Mouse (Mus musculus): ENCODE measurements around the gene Itga9.
"Not testable (repeated sequence)": the region's sequence is repeated elsewhere in the genome, so short reads cannot be mapped to it uniquely, and the experiment has no call there.

The Itga9 gene

DNA sequence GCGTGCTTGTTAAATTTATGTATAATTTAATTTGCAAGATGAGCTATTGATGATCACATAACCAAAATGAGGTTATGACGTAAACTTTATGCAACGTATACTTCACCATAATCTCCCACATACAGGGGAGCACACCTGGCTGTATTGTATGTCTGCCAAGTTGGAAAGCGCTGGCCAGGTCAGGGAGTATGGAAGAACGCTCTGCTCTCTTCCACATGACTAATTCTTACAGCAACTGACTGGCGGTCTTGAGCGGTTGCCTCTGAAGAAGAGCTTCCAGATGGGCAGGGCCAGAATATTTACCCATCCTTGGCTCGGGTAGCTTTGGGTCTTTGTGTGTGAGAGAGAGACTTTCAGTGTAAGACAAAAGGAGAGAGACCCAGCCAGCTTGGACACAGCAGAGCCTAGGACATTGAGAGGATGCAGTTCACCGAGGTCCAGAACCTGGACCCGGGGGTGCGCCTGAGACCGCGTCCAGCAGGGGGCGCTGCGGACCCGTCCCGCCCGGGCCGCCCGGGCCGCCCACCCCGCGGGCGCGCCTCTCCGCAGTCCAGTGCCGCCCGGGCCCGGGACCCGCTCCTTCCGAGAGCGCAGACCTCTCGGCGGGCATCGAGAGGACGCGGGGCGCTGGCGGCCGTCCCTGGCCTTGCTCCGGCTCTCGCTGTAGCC, at the start of gene Itga9:
Itga9 (plus strand) TSS at position 543 of the 669 bp plus-strand sequence.
- peak in 1 of 2 experiments; percentile 58 for DNase-seq (ENCODE audit: low spot score in 2 of 2)

DNA sequence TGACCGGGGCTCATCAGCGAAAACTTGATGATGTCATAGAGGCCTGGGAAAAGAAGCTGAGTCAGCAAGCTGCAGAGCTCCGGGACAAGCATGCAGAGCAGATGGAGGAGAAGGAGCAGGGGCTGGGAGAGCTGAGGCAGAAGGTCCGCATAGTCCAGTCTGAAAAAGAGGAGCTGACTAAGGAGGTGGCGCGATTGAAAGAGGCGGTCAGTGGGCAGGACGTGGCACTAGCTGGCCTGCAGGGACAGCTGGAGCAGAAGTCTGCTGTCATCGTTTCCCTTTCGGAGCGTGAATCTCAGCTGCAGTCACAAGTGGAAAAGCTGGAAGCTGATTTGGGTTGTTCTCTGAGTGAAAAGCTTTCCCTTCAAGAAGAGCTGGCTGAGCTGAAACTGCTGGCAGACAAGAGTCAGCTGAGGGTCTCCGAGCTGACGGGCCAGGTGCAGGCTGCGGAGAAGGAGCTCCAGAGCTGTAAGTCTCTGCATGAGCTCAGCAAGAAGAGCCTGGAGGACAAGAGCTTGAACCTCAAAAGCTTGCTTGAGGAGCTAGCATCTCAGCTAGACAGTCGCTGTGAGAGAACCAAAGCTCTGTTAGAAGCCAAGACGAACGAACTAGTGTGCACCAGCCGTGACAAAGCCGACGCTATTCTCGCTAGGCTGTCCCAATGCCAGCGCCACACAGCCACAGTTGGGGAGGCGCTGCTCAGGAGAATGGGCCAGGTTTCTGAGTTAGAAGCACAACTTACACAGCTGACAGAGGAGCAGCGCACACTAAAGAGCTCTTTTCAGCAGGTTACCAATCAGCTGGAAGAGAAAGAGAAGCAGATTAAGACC, 49.3 kb upstream of the Itga9 start:
- DNase-seq (ENCODE audit: low spot score in 2 of 2): peak; percentile 36 to 57

- no peak for DNase-seq (ENCODE audit: low spot score in 2 of 2)
Observed at GRCm38 (mm10) chr9:118563356-118563755, 43.1 kb upstream of the Itga9 start.

DNA sequence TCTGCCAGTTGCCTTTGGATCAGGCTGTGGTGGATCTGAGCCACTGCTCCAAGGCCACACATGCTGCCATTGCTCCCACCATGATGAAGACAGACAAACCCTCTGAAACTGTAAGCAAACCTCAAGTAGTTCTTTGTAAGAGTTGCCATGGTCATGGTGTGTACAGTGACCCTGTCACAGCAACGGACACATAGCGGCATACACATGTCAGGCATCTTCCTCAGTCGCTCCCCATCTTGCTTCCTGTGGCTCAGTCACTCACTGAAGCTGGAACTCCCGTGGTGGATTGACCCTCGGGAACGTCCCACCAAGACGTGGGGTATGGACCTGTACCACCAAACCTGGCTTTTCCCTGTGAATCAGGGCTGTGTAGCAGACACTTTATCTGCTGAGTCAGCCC, 42.6 kb upstream of the Itga9 start:
- DNase-seq (ENCODE audit: low spot score in 2 of 2): no peak

- DNase-seq (ENCODE audit: low spot score in 2 of 2): no peak
Observed at GRCm38 (mm10) chr9:118564696-118565095, 41.8 kb upstream of the Itga9 start.

- DNase-seq (ENCODE audit: low spot score in 2 of 2): peak in 1 of 2 experiments; percentile 51
Observed at GRCm38 (mm10) chr9:118569328-118569727, 37.2 kb upstream of the Itga9 start.

- DNase-seq (ENCODE audit: low spot score in 2 of 2): no peak
Observed at GRCm38 (mm10) chr9:118570865-118571264, 35.6 kb upstream of the Itga9 start.

DNA sequence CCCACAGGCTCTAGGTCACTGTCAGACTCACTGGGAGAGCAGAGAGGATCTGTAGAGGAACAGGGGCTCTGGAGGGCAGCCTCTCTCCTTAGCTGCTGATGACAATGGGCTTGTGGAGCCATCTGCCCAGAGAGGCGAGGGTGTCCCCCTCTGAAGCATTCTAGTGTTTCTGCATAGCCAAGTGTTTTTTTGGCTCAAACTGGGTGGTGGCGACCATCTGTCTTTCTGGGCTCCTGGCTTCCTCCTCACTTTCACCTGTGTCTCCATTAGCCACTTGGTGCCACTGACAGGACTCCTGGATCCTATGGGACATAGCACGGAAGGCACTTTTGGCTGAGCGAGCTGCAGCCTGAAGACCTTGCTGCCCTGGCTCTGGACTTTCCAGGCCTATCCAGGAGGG, 34.8 kb upstream of the Itga9 start:
- DNase-seq (ENCODE audit: low spot score in 2 of 2): no peak

GRCm38 (mm10) chr9:118574911-118575310, 31.6 kb upstream of the Itga9 start:
- DNase-seq (ENCODE audit: low spot score in 2 of 2): peak in 1 of 2 experiments; percentile 64

GRCm38 (mm10) chr9:118580371-118580770, 26.1 kb upstream of the Itga9 start:
- DNase-seq (ENCODE audit: low spot score in 2 of 2): no peak

DNA sequence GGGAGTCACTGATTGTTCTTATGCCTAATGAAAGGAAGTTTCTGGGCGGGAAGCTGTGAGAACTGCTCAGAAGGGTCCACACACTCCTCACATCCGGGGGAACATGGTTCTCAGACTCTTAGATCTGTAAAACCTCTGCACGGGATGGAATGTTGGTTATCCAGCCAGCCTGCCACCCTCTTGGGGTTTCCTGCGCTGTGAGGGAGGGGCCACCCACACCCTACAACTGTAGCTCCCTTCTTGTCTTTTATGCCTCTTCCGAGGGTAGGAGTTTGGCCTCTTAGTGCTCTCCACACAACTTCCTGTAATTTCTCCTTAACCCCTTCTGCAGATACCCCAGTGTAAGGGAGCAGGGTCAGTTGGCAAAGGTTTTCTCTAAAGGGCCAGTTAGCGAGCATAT, 23.7 kb upstream of the Itga9 start:
- DNase-seq (ENCODE audit: low spot score in 2 of 2): no peak

- DNase-seq (ENCODE audit: low spot score in 2 of 2): no peak
Observed at GRCm38 (mm10) chr9:118584838-118585237, 21.7 kb upstream of the Itga9 start.

DNA sequence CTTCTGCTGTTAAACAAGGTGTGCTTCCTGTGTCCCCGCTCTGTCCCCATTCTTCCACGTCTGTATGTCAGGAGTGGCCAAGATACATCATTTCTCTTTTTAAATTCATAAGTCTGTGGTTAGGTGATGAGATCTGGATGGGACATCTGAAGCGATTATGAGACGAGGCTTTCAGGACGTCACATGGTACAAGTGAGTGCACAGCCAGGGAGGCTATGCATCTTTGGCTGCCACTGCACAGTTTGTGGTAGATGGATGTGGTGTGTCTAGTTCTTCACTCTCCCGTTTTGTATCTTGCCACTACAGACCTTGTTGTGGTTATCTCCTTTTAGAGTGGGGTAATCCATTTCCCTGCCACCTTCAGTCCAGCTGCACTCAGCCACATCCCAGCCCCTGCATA, 20.5 kb upstream of the Itga9 start:
- no peak for DNase-seq (ENCODE audit: low spot score in 2 of 2)

DNA sequence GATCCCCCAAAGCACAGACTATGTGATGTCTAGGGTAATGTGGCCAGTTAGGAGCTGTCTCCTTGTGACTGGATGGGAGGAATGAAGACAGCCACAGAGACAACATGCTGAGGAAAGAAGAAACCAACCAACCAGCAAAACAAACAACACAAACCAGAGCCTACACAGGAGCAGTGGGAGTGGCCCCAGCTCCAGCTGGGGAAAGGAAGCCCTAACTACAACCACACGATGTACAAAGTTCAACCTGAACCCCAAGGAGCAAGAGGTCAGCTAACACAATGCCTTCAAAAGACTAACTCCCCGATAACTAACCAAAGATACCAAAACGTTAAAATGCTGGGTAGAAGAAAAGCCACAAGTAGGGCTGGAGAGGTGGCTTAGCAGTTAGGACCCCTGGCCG, 19.4 kb upstream of the Itga9 start:
- no peak for DNase-seq (ENCODE audit: low spot score in 2 of 2)

DNA sequence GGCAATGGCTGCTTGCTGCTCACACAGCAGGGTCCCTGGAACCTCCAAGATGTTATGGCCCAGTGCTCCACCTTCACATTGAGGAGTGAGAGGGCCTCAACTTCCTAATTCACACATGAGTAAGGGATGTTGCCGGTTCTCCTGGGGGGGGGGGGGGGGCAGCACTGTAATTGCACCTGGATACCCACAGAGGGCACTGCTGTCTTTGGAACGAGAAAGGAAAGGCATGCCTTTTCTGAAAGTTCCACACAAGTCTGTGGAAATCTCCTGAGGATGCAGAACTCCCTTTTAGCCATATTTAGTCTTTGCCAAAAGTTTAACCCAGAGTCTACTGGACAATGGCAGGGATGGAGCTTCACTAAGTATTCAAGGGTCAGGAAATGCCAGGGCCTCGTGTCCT, 17.2 kb upstream of the Itga9 start:
- no peak for DNase-seq (ENCODE audit: low spot score in 2 of 2)

DNA sequence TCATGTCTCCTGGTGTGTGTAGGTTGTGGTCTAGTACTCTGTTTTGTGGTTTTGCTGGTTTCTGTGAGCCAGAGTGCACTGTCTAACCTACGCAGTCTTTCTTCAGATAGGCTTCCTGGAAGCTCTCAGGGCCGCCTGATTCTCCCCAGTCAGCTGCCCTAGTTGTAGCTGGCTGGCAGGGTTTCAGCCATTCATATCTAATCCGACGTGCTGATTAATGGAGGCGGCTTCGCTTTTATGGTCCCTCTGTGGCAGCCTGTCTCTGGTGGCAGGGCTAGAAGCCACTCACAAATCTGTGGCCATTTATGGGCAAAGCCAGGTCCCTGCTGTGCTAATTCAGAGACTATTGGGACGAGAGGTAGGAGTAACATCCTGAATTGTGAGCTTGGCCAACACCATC, 16.3 kb upstream of the Itga9 start:
- DNase-seq (ENCODE audit: low spot score in 2 of 2): no peak

GRCm38 (mm10) chr9:118591633-118592032, 14.9 kb upstream of the Itga9 start:
- no peak for DNase-seq (ENCODE audit: low spot score in 2 of 2)

DNA sequence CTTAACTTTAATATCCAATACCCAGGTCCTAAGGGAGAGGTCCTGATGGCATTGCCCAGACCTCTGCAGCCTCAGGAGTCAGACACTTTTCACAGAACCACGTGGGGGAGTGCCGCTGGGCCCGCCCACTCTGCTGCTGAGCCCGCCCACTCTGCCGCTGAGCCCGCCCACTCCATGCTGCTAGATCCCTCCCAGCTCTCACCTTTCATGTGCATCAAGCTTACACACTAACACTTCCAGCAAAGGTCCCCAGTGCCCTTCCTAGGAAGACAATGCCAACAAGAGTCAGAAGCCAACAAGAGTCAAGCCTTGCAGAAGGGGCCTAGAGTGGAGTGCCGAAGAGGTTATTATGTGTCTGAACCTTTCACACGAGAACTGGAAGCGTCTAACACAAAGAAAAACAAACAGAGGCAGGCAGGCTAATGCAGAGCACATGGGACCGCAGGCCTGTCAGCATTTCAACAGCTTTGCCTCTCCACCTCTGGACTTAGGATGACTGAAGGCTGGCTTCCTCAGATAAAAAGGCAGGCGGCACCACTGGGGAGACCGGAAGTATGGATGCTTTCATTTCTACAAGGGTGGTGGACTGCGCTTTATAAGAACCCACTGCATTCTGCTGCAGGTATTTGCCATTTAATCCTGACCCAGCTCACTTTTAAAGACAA, 13.8 kb upstream of the Itga9 start:
- DNase-seq (ENCODE audit: low spot score in 2 of 2): no peak

GRCm38 (mm10) chr9:118593443-118593842, 13.0 kb upstream of the Itga9 start:
- DNase-seq (ENCODE audit: low spot score in 2 of 2): no peak

DNA sequence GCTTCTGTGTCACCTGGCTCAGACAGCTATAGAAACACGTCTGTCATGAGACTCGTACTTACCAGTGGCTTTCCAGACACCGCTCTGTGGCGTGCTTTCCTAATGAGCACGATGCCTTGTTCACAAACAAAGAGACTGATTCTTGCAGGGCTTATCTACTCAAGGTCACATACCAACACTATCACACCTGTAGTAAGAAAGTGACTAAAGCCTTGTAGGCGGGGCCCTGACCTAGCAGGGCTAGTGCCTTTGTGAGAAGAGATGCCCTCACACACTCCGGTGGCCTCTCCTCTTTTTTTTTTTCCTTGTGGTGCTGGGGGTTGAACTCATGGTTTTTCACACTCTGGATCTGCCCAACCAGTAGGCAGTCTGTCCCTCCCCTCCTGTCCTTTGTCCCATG, 9.7 kb upstream of the Itga9 start:
- no peak for DNase-seq (ENCODE audit: low spot score in 2 of 2)

DNA sequence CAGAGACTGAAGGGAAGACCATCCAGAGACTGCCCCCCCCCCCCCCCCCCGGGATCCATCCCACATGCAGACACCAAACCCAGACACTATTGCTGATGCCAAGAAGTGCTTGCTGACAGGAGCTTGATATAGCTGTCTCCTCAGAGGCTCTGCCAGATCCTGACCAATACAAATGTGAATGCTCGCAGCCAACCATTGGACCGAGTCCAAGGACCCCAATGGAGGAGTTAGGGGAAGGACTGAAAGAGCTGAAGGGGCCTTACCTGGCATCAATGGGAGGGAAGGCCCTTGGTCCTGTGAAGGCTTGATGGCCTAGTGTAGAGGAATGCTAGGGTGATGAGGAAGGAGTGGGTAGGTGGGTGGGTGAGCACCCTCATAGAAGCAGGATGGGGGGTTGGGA, 6.1 kb upstream of the Itga9 start:
- DNase-seq (ENCODE audit: low spot score in 2 of 2): not testable (repeated sequence)

- no peak for DNase-seq (ENCODE audit: low spot score in 2 of 2)
Observed at GRCm38 (mm10) chr9:118602576-118602975, 3.9 kb upstream of the Itga9 start.

All from left cerebral cortex, adult 9 months (tissue).